Mouse (Mus musculus) myocyte (in vitro differentiated cells): ENCODE measurements around the gene Gsk3a.

Experiments
- CEBPB ChIP-seq: IDR thresholded peaks from 2 replicates; pipeline ENCODE4 v1.6.1; 2011; ENCODE audit warnings: mild to moderate bottlenecking, moderate library complexity; ENCODE audit not compliant: poor library complexity, insufficient read depth, severe bottlenecking
- E2F4 ChIP-seq: IDR thresholded peaks from one replicate; pipeline ENCODE4 v1.6.1; 2011; ENCODE audit warnings: mild to moderate bottlenecking, control low read depth, moderate library complexity; ENCODE audit not compliant: insufficient read depth
- MAX ChIP-seq: IDR thresholded peaks from one replicate; pipeline ENCODE4 v1.6.1; 2011; ENCODE audit warnings: low read depth, mild to moderate bottlenecking, control low read depth
- MYOD1 ChIP-seq, 3 experiments: IDR thresholded peaks; one replicate each; pipeline ENCODE4 v1.6.1; 2011; ENCODE audit warnings: control low read depth in 2 of 3, low read depth in 2 of 3, mild to moderate bottlenecking in 2 of 3, moderate library complexity in 1 of 3; ENCODE audit not compliant: insufficient read length in 2 of 3, control insufficient read depth in 1 of 3
- MYOG ChIP-seq, 3 experiments: IDR thresholded peaks; one replicate each; pipeline ENCODE4 v1.6.1; 2011; ENCODE audit warnings: control low read depth in 2 of 3, low read depth in 2 of 3, mild to moderate bottlenecking in 2 of 3; ENCODE audit not compliant: insufficient read length in 2 of 3, control insufficient read depth in 1 of 3, insufficient read depth in 1 of 3
- POLR2A ChIP-seq: IDR thresholded peaks from one replicate; pipeline ENCODE4 v1.6.1; 2011; ENCODE audit warnings: low read depth, mild to moderate bottlenecking, control low read depth, moderate library complexity; ENCODE audit not compliant: insufficient read length
- POLR2AphosphoS2 ChIP-seq: IDR thresholded peaks from one replicate; pipeline ENCODE4 v1.6.1; 2011; ENCODE audit warnings: low read depth, control low read depth; ENCODE audit not compliant: insufficient read length
- REST ChIP-seq: IDR thresholded peaks from one replicate; pipeline ENCODE4 v1.6.1; 2011; ENCODE audit warnings: mild to moderate bottlenecking, control low read depth, moderate library complexity; ENCODE audit not compliant: insufficient read depth, insufficient read length
- SRF ChIP-seq: IDR thresholded peaks from one replicate; pipeline ENCODE4 v1.6.1; 2011; ENCODE audit warnings: low read depth; ENCODE audit not compliant: control insufficient read depth, insufficient read length
- TCF12 ChIP-seq: IDR thresholded peaks from one replicate; pipeline ENCODE4 v1.6.1; 2011; ENCODE audit warnings: mild to moderate bottlenecking, control low read depth; ENCODE audit not compliant: poor library complexity, insufficient read depth, severe bottlenecking
- TCF3 ChIP-seq: IDR thresholded peaks from one replicate; pipeline ENCODE4 v1.6.1; 2011; ENCODE audit warnings: low read depth, control low read depth; ENCODE audit not compliant: insufficient read length
- USF1 ChIP-seq: IDR thresholded peaks from one replicate; pipeline ENCODE4 v1.6.1; 2011; ENCODE audit warnings: low read depth, mild to moderate bottlenecking, control low read depth, moderate library complexity

DNA sequence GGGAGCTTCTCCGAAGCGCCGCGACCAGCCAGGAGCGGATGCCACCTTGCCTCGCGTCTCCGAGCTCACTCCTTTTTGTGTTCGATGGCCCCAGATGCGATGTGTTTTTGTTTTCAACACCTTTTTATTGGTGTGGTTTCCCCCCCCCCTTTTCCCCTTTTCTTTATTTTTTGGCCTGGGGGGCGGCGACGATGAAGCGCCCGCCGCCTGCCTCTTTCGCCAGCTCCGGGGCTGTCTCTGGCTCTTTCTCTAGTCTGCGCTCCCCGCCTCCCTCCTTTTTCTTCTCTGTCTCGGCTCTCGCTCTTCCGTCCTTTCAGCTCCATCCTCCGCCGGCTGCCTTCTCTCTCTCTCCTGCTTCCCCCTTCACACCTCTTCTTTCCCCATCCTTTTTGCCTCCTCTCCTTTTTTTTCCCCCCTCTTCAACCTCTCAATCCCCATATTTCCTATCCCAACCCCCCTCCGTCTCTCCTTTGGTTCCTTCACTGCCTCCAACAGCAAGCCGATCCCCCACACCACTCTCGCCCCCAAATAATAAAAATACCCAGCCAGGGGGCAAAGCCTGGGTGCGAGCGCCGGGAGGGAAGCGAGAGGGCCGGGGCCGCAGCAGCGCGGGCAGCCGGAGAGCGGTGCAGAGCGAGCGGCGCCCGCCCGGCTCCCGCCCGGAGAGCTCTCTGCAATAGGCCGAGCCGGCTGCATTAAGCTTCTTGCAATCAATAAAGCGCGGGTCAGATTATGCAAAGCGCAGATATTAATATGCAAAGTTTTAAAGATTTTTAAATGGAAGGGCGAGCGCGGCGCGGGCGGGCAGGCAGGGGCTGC lies 58.7 kb downstream of the Gsk3a start:
- TF ChIP-seq POLR2A (no peak), USF1 (no peak), MYOD1 (IDR thresholded peaks at IDR 0.05; ENCODE audit: control insufficient read depth in 1 of 3, insufficient read length in 2 of 3, low read depth in 2 of 3) (no peak), TCF12 (no peak), SRF (no peak), POLR2AphosphoS2 (no peak), CEBPB (no peak), MAX (no peak), E2F4 (no peak), MYOG (IDR thresholded peaks at IDR 0.05; ENCODE audit: control insufficient read depth in 1 of 3, insufficient read depth in 1 of 3, insufficient read length in 2 of 3, low read depth in 2 of 3) (no peak), TCF3 (no peak), REST (no peak)
